Comparison of ENCODE assay signal across 8 mouse cellular contexts in the genomic region with DNA sequence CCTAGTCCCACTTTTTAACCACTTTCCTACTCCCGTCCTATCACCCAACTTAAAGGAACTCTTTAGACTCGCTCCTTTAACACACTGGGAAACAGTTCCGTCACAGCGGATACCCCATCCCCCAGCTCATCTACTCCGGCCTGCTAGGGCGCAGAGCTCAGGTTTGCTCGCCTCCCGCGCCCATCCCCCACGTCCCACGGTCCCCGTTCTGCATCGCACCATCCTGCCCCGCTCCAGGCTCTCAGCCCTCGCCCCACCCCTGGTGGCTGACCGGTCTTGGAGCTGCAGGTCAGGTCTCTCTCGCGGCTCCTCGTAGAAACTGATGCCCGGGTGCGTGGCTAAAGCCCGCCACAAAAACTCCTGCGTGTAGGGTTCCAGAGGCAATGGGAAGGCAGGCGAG. TPM values are rescaled to one million over a fixed set of nuclear protein-coding genes. Genes with fewer than 3 reads are reported as not detected.
DNase-seq lines count a peak whose midpoint lies in the region; ATAC-seq and TF ChIP-seq lines count a peak whose summit lies in the region.

No protein-coding gene starts in this region.

- TF ChIP-seq EP300 in liver, postnatal 0 days (IDR thresholded peaks at IDR 0.05; ENCODE audit: low read depth) = no peak

- peak overlapping the region; percentile 93 for H3K9ac ChIP-seq in kidney, embryonic 15.5 days
- peak overlapping the region; percentile 86 for H3K9ac ChIP-seq in liver, postnatal 0 days (replicated peaks)
- H3K9ac ChIP-seq in neural tube, embryonic 13.5 days = peak overlapping the region; percentile 91

- TF ChIP-seq POLR2A in spleen, adult 2 months (IDR thresholded peaks at IDR 0.05; ENCODE audit: low read depth, low read length) = no peak

- DNase-seq in spleen, adult 2 months (ENCODE audit: low read depth in 1 of 2, low spot score in 2 of 2) = peak in 1 of 2 experiments; percentile 58
- DNase-seq in spleen, adult 12 weeks (ENCODE audit: low spot score) = no peak
- DNase-seq in embryo, embryonic 10.5 days (ENCODE audit: low spot score) = peak; percentile 68
- peak; percentile 55 to 79 for DNase-seq in gastrocnemius, postnatal 4 days (ENCODE audit: low spot score in 2 of 2)
- DNase-seq in liver, postnatal 0 days = peak; percentile 83
- DNase-seq in c-Kit-positive CD71-positive TER-119-positive erythroid progenitor cells, embryonic 14.5 days (ENCODE audit: low spot score) = no peak

- peak; percentile 89 for ATAC-seq in kidney, embryonic 15.5 days (replicated peaks; ENCODE audit: low FRiP score)
- peak; percentile 80 for ATAC-seq in liver, postnatal 0 days
- peak; percentile 89 for ATAC-seq in neural tube, embryonic 13.5 days (ENCODE audit: low read depth)

- peak overlapping the region; percentile 80 for H3K4me2 ChIP-seq in kidney, embryonic 15.5 days
- H3K4me2 ChIP-seq in liver, postnatal 0 days (ENCODE audit: low read depth, low read length) = peak overlapping the region; percentile 98
- H3K4me2 ChIP-seq in neural tube, embryonic 13.5 days = peak overlapping the region; percentile 91

- peaks cover 17% of the 10 kb centered on the region; the same call in 1 of the 2 replicates for H3K4me1 ChIP-seq in spleen, adult 2 months (ENCODE audit: control insufficient read depth, insufficient read depth, insufficient read length)
- H3K4me1 ChIP-seq in kidney, embryonic 15.5 days = peaks cover 34% of the 10 kb centered on the region
- H3K4me1 ChIP-seq in liver, postnatal 0 days (ENCODE audit: insufficient read depth) = peaks cover 39% of the 10 kb centered on the region
- H3K4me1 ChIP-seq in neural tube, embryonic 13.5 days (replicated peaks) = peaks cover 45% of the 10 kb centered on the region

- H3K36me3 ChIP-seq in spleen, adult 2 months (ENCODE audit: control insufficient read depth, insufficient read depth, low read length) = peaks cover 13% of the 10 kb centered on the region
- H3K36me3 ChIP-seq in kidney, embryonic 15.5 days = peaks cover 22% of the 10 kb centered on the region
- H3K36me3 ChIP-seq in liver, postnatal 0 days (replicated peaks; ENCODE audit: insufficient read depth, low read length) = peaks cover 25% of the 10 kb centered on the region
- H3K36me3 ChIP-seq in neural tube, embryonic 13.5 days = peaks cover 20% of the 10 kb centered on the region

- no peak; the same call in 1 of the 2 replicates for TF ChIP-seq CTCF in spleen, adult 2 months (IDR thresholded peaks at IDR 0.05; ENCODE audit: extremely low read depth, insufficient read depth, insufficient read length, insufficient replicate concordance)
- peak; percentile 34 for TF ChIP-seq CTCF in liver, postnatal 0 days (IDR thresholded peaks at IDR 0.05; ENCODE audit: low read depth)

- peak overlapping the region; percentile 85 for H3K4me3 ChIP-seq in spleen, adult 2 months (ENCODE audit: extremely low read depth, insufficient read depth, insufficient read length)
- H3K4me3 ChIP-seq in kidney, embryonic 15.5 days (replicated peaks) = peak overlapping the region; percentile 92
- peak overlapping the region; percentile 95 for H3K4me3 ChIP-seq in liver, postnatal 0 days (ENCODE audit: low read depth, low read length)
- H3K4me3 ChIP-seq in neural tube, embryonic 13.5 days = peak overlapping the region; percentile 82

- peak overlapping the region; percentile 63 for H3K27ac ChIP-seq in spleen, adult 2 months (ENCODE audit: insufficient read depth, low read length)
- peak overlapping the region; percentile 97 for H3K27ac ChIP-seq in kidney, embryonic 15.5 days
- peak overlapping the region; percentile 94 for H3K27ac ChIP-seq in liver, postnatal 0 days (ENCODE audit: low read depth)
- H3K27ac ChIP-seq in neural tube, embryonic 13.5 days (replicated peaks) = peak overlapping the region; percentile 91

- 1% methylated on average over 24 of the region's 24 CpGs for WGBS in spleen, adult 2 months
- under 1% methylated on average over 24 of the region's 24 CpGs for WGBS in kidney, embryonic 15.5 days
- under 1% methylated on average over 24 of the region's 24 CpGs for WGBS in liver, postnatal 0 days (ENCODE audit: insufficient replicate concordance)
- under 1% methylated on average over 24 of the region's 24 CpGs for WGBS in neural tube, embryonic 13.5 days

- H3K9me3 ChIP-seq in kidney, embryonic 15.5 days (replicated peaks) = no peaks in the 10 kb centered on the region
- H3K9me3 ChIP-seq in liver, postnatal 0 days (ENCODE audit: low read length) = no peaks in the 10 kb centered on the region
- no peaks in the 10 kb centered on the region for H3K9me3 ChIP-seq in neural tube, embryonic 13.5 days

- no peaks in the 10 kb centered on the region for H3K27me3 ChIP-seq in spleen, adult 2 months (ENCODE audit: control insufficient read depth, insufficient read depth, low read length)
- no peaks in the 10 kb centered on the region for H3K27me3 ChIP-seq in kidney, embryonic 15.5 days
- H3K27me3 ChIP-seq in liver, postnatal 0 days (ENCODE audit: insufficient read depth, low read length) = no peaks in the 10 kb centered on the region
- no peaks in the 10 kb centered on the region for H3K27me3 ChIP-seq in neural tube, embryonic 13.5 days

RNA-seq across cellular contexts. Expression of gene Gtf3c1, which starts 0.4 kb away (rescaled TPM):
- 25.8 and 34.7 TPM in 2 replicates for polyA plus RNA-seq in spleen, adult 2 months (2012; rRNA removed)
- total RNA-seq in gastrocnemius, postnatal 4 days (2021) = 10 to 100 TPM; 50.4 to 50.5 TPM
- 28.2 and 30.6 TPM in 2 replicates for polyA plus RNA-seq in kidney, embryonic 15.5 days (2015; fragmentation: Nextera tagmentation; extraction: Ambion mirVana)
- 3.3 and 4.8 TPM in 2 replicates for polyA plus RNA-seq in liver, postnatal 0 days (2015; fragmentation: Nextera tagmentation; extraction: Ambion mirVana)
- 28.7 and 29.3 TPM in 2 replicates for polyA plus RNA-seq in neural tube, embryonic 13.5 days (2015; fragmentation: Nextera tagmentation; extraction: Ambion mirVana)

RNA-seq across cellular contexts. Expression of gene D430042O09Rik, which starts 0.5 kb away (rescaled TPM):
- 7.0 and 7.3 TPM in 2 replicates for polyA plus RNA-seq in spleen, adult 2 months (2012; rRNA removed)
- 10 to 100 TPM; 10.8 to 15.0 TPM for total RNA-seq in gastrocnemius, postnatal 4 days (2021)
- polyA plus RNA-seq in kidney, embryonic 15.5 days (2015; fragmentation: Nextera tagmentation; extraction: Ambion mirVana) = 9.3 and 10.1 TPM in 2 replicates
- polyA plus RNA-seq in liver, postnatal 0 days (2015; fragmentation: Nextera tagmentation; extraction: Ambion mirVana) = 1.2 and 1.3 TPM in 2 replicates
- polyA plus RNA-seq in neural tube, embryonic 13.5 days (2015; fragmentation: Nextera tagmentation; extraction: Ambion mirVana) = 5.9 and 8.3 TPM in 2 replicates

Comparison
In these comparisons a context has a peak if more than half of its experiments do, and no peak if none do; other contexts are left out.
1. DNase-seq: peak in embryo, embryonic 10.5 days (single experiment), gastrocnemius, postnatal 4 days (2 of 2) and liver, postnatal 0 days (single experiment); none in spleen, adult 12 weeks (single experiment) and c-Kit-positive CD71-positive TER-119-positive erythroid progenitor cells, embryonic 14.5 days (single experiment).
2. Peak in every context shown above with its lines, with median percentiles within 50 percentile points of each other: H3K27ac ChIP-seq, H3K4me3 ChIP-seq, ATAC-seq, H3K4me2 ChIP-seq and H3K9ac ChIP-seq.